ENCODE assay signal across 33 mouse cellular contexts in genomic region chr15:45021790-45022189, GRCm38 (mm10).
A peak's percentile ranks its signal among the peaks of the same experiment; 100 is the strongest.
DNase-seq lines count a peak whose midpoint lies in the region; ATAC-seq and TF ChIP-seq lines count a peak whose summit lies in the region.
"Had no signal": no experiment of that assay in that cellular context is flagged by ENCODE, and none has a peak within 500 bp of the region (broad histone marks: within the 10 kb centered on the region; RNA-seq: fewer than 3 reads in every experiment).

No protein-coding gene starts in this region.

- H3K36me3 ChIP-seq in lung, postnatal 0 days (ENCODE audit: insufficient read depth, low read length) = no peaks in the 10 kb centered on the region
- H3K36me3 ChIP-seq: embryonic facial prominence, embryonic 13.5 days; forebrain, embryonic 10.5 days; G1E; heart, embryonic 13.5 days; limb, embryonic 13.5 days; lung, embryonic 15.5 days; midbrain, embryonic 12.5 days; neural tube, embryonic 12.5 days had no signal

- H3K27me3 ChIP-seq in lung, postnatal 0 days (replicated peaks; ENCODE audit: insufficient read depth, low read length) = no peaks in the 10 kb centered on the region
- H3K27me3 ChIP-seq: embryonic facial prominence, embryonic 13.5 days; heart, embryonic 13.5 days; limb, embryonic 13.5 days; lung, embryonic 15.5 days; megakaryocyte, embryonic 14.5 days; midbrain, embryonic 12.5 days; neural tube, embryonic 12.5 days; Patski had no signal

- H3K27ac ChIP-seq in lung, postnatal 0 days (ENCODE audit: low read length) = no peak overlapping the region
- H3K27ac ChIP-seq: embryonic facial prominence, embryonic 13.5 days; forebrain, embryonic 10.5 days; gastrocnemius, adult 2 months; heart, adult 2 months; heart, embryonic 13.5 days; hindbrain, embryonic 14.5 days; limb, embryonic 13.5 days; lung, embryonic 15.5 days; midbrain, embryonic 12.5 days; neural tube, embryonic 12.5 days had no signal

- H3K4me1 ChIP-seq in lung, postnatal 0 days (ENCODE audit: insufficient read depth, low read depth, low read length) = no peaks in the 10 kb centered on the region
- H3K4me1 ChIP-seq: embryonic facial prominence, embryonic 13.5 days; forebrain, embryonic 10.5 days; heart, embryonic 13.5 days; limb, embryonic 13.5 days; lung, embryonic 15.5 days; megakaryocyte, embryonic 14.5 days; midbrain, embryonic 12.5 days; neural tube, embryonic 12.5 days had no signal

- DNase-seq in frontal cortex, postnatal 14 days (ENCODE audit: low spot score in 2 of 2) = no peak
- DNase-seq in left cerebral cortex, adult 11 months (ENCODE audit: low spot score) = peak; percentile 50
- DNase-seq in left cerebral cortex, postnatal 4 days = no peak
- DNase-seq in brain, embryonic 18.5 days (ENCODE audit: low read depth, low spot score) = peak; percentile 22
- DNase-seq in left cerebral cortex, postnatal 25 days (ENCODE audit: low spot score in 2 of 2) = peak; percentile 48 to 88
- no peak for DNase-seq in lung, postnatal 0 days (ENCODE audit: low spot score)
- no peak for DNase-seq in thymus, postnatal 14 days
- DNase-seq: adrenal gland, postnatal 10 days; cerebellum, adult 11-12 months; cerebellum, adult 9-11 months; gastrocnemius, adult 2 months; gastrocnemius, postnatal 36 days; heart, adult 2 months; heart, postnatal 10 days; kidney, adult 9 months; kidney, postnatal 10 days; lung, postnatal 4 days had no signal

- no peaks in the 10 kb centered on the region for H3K9me3 ChIP-seq in lung, postnatal 0 days (ENCODE audit: low read length)
- H3K9me3 ChIP-seq: embryonic facial prominence, embryonic 13.5 days; forebrain, embryonic 10.5 days; G1E; heart, embryonic 13.5 days; limb, embryonic 13.5 days; lung, embryonic 15.5 days; megakaryocyte, embryonic 14.5 days; midbrain, embryonic 12.5 days; neural tube, embryonic 12.5 days had no signal

- no peak overlapping the region for H3K4me2 ChIP-seq in lung, postnatal 0 days (replicated peaks; ENCODE audit: low read depth, low read length)
- H3K4me2 ChIP-seq: embryonic facial prominence, embryonic 13.5 days; heart, embryonic 13.5 days; hindbrain, embryonic 14.5 days; limb, embryonic 13.5 days; liver, embryonic 11.5 days; lung, embryonic 15.5 days; midbrain, embryonic 12.5 days; neural tube, embryonic 12.5 days had no signal

- no peak overlapping the region for H3K9ac ChIP-seq in lung, postnatal 0 days (replicated peaks; ENCODE audit: low read depth)
- H3K9ac ChIP-seq: embryonic facial prominence, embryonic 13.5 days; heart, embryonic 13.5 days; hindbrain, embryonic 14.5 days; limb, embryonic 13.5 days; lung, embryonic 15.5 days; midbrain, embryonic 12.5 days; neural tube, embryonic 12.5 days had no signal

- TF ChIP-seq EP300 in lung, postnatal 0 days (IDR thresholded peaks at IDR 0.05) = no peak

- peak; percentile 79 for ATAC-seq in frontal cortex, adult (ENCODE audit: low TSS enrichment)
- no peak for ATAC-seq in lung, postnatal 0 days
- ATAC-seq: forebrain, embryonic 16.5 days; intestine, postnatal 0 days; Patski had no signal

- no peak overlapping the region for H3K4me3 ChIP-seq in lung, postnatal 0 days (ENCODE audit: low read depth, low read length)
- H3K4me3 ChIP-seq: embryonic facial prominence, embryonic 13.5 days; forebrain, embryonic 10.5 days; gastrocnemius, adult 2 months; heart, adult 2 months; heart, embryonic 13.5 days; limb, embryonic 13.5 days; lung, embryonic 15.5 days; megakaryocyte, embryonic 14.5 days; midbrain, embryonic 12.5 days; myocyte; neural tube, embryonic 12.5 days had no signal

- WGBS in lung, postnatal 0 days = 80% methylated on average over 2 of the region's 2 CpGs

- no peak for TF ChIP-seq CTCF in lung, postnatal 0 days (IDR thresholded peaks at IDR 0.05)

- intact Hi-C loops in left cerebral cortex, postnatal 4 days (cut with DNase I) = no loop called here
- intact Hi-C loops in left cerebral cortex, postnatal 25 days (cut with DNase I) = no loop called here

Comparison
In these comparisons a context has a peak if more than half of its experiments do, and no peak if none do; other contexts are left out.
1. DNase-seq: peak in left cerebral cortex, adult 11 months (single experiment), brain, embryonic 18.5 days (single experiment) and left cerebral cortex, postnatal 25 days (2 of 2); none in frontal cortex, postnatal 14 days (0 of 2), left cerebral cortex, postnatal 4 days (single experiment), lung, postnatal 0 days (single experiment) and thymus, postnatal 14 days (single experiment).